Mouse (Mus musculus) kidney, adult 2 months (tissue): ENCODE measurements at regions not wholly inside any gene's neighbourhood (a gene's known extent, or its start where the extent isn't known, plus 50 kb on each side); places are given as distances from the start of the nearest gene placed in this dataset.

Source experiments
- CTCF ChIP-seq: fragments of 200-500 bp; conservative IDR thresholded peaks from 2 replicates; pipeline ENCODE4 v1.5.1; 2011; ENCODE audit warnings: low read depth, mild to moderate bottlenecking, control low read depth, low read length, moderate library complexity, mixed read lengths; ENCODE audit not compliant: insufficient read depth, insufficient read length
- POLR2A ChIP-seq: fragments of 200-500 bp; IDR thresholded peaks from one replicate; pipeline ENCODE4 v1.6.1; 2011; ENCODE audit warnings: low read depth, low read length, control low read depth

GRCm38 (mm10) chr10:38553688-38554680 lies 267.6 kb downstream of the Rfpl4b start:
- TF ChIP-seq POLR2A (no peak), CTCF (no peak)
